Comparison of ENCODE assay signal across 9 mouse cellular contexts in the genomic region with DNA sequence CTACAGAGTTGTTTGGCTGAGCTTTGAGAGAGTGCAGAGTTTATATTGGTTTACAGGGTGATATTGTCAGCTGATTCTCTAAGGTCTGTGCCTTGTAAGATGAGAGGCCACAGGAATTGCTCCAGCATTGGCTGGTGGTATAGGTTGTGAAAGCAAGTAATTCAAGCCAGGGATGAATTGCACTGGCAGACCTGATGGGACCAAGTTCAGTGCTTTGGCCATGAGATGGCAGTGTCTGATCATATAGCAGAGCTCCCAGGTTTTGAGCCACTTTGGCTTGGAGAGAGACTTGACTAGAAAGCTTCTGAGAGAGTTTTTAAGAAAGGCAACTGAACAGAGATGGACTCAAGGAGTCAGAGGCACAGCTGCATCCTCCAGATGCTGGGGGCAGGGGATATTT.
DNase-seq lines count a peak whose midpoint lies in the region; ATAC-seq and TF ChIP-seq lines count a peak whose summit lies in the region.
"Had no signal": no experiment of that assay in that cellular context is flagged by ENCODE, and none has a peak within 500 bp of the region (broad histone marks: within the 10 kb centered on the region; RNA-seq: fewer than 3 reads in every experiment).

No protein-coding gene starts in this region.

- H3K4me3 ChIP-seq in liver, embryonic 14.5 days (ENCODE audit: insufficient read depth in 1 of 2, low read depth in 2 of 2, low read length in 2 of 2), result no peak overlapping the region
- H3K4me3 ChIP-seq: lung, embryonic 15.5 days had no signal

- DNase-seq in testis, postnatal 10 days (ENCODE audit: low spot score), result peak; percentile 54
- DNase-seq in testis, postnatal 14 days (ENCODE audit: low spot score), result no peak
- peak; percentile 31 to 49 for DNase-seq in cerebellum, postnatal 14 days
- peak; percentile 41 to 67 for DNase-seq in gastrocnemius, postnatal 36 days
- DNase-seq in kidney, postnatal 36 days, result peak; percentile 18 to 43
- DNase-seq in liver, embryonic 14.5 days (ENCODE audit: low read depth in 3 of 3, low spot score in 3 of 3), result no peak
- DNase-seq in right cerebral cortex, postnatal 36 days (ENCODE audit: low spot score in 2 of 2), result peak; percentile 39 to 62
- no peak for DNase-seq in thymus, adult 18-20 months

- no peaks in the 10 kb centered on the region for H3K4me1 ChIP-seq in liver, embryonic 14.5 days (replicated peaks; ENCODE audit: control insufficient read depth in 2 of 2, insufficient read depth in 2 of 2, low read length in 1 of 2)
- H3K4me1 ChIP-seq: lung, embryonic 15.5 days had no signal

- intact Hi-C loops in gastrocnemius, postnatal 36 days (cut with DNase I), result loop anchor here (2.0 to 5.0 kb wide), 2 partner anchors 70 to 91 kb away; no protein-coding TSS in a partner anchor

- H3K4me2 ChIP-seq in liver, embryonic 14.5 days (ENCODE audit: low read depth), result no peak overlapping the region
- H3K4me2 ChIP-seq: lung, embryonic 15.5 days had no signal

- no peak for ATAC-seq in liver, embryonic 14.5 days (ENCODE audit: insufficient read depth)

- H3K9ac ChIP-seq in liver, embryonic 14.5 days (replicated peaks), result no peak overlapping the region
- H3K9ac ChIP-seq: lung, embryonic 15.5 days had no signal

- no peaks in the 10 kb centered on the region for H3K36me3 ChIP-seq in liver, embryonic 14.5 days (replicated peaks; ENCODE audit: control insufficient read depth, insufficient read depth, low read depth)
- H3K36me3 ChIP-seq: lung, embryonic 15.5 days had no signal

- TF ChIP-seq CTCF in liver, embryonic 14.5 days (IDR thresholded peaks at IDR 0.05; ENCODE audit: low read depth), result peak; percentile 49

- no peaks in the 10 kb centered on the region for H3K27me3 ChIP-seq in liver, embryonic 14.5 days (ENCODE audit: control insufficient read depth, insufficient read depth, low read length)
- H3K27me3 ChIP-seq: lung, embryonic 15.5 days had no signal

- TF ChIP-seq EP300 in liver, embryonic 14.5 days (IDR thresholded peaks at IDR 0.05; ENCODE audit: low read depth), result no peak

- no peaks in the 10 kb centered on the region for H3K9me3 ChIP-seq in liver, embryonic 14.5 days (ENCODE audit: control insufficient read depth, low read length)
- H3K9me3 ChIP-seq: lung, embryonic 15.5 days had no signal

- H3K27ac ChIP-seq in liver, embryonic 14.5 days, result no peak overlapping the region
- H3K27ac ChIP-seq: lung, embryonic 15.5 days had no signal

Comparison
In these comparisons a context has a peak if more than half of its experiments do, and no peak if none do; other contexts are left out.
1. DNase-seq: peak in testis, postnatal 10 days (single experiment), cerebellum, postnatal 14 days (2 of 2), gastrocnemius, postnatal 36 days (2 of 2), kidney, postnatal 36 days (2 of 2) and right cerebral cortex, postnatal 36 days (2 of 2); none in testis, postnatal 14 days (single experiment), liver, embryonic 14.5 days (0 of 3) and thymus, adult 18-20 months (0 of 2).